Mouse (Mus musculus) CD8-positive naive resting alpha-beta T cell, adult 57 days (primary cell): Measurements from ENCODE around the gene Acad12. TPM values are rescaled to one million over a fixed set of nuclear protein-coding genes. Genes with fewer than 3 reads are reported as not detected.

Experiments
- total RNA-seq: library from RNA; stranded (reverse); gene quantifications from one replicate; pipeline ENCODE4 v1.2.4, GENCODE M21; 2023

Acad12 gene
- 11.8 TPM for total RNA-seq

GRCm38 (mm10) chr5:121618592-121619513 is at the start of gene Acad12:
TSS of gene Acad12 (minus strand) at chr5:121618938.

GRCm38 (mm10) chr5:121660059-121660896 is 41.5 kb upstream of the Acad12 start, which contains the start of the genes Acad10 and Brap:
TSS of gene Acad10 (minus strand) at chr5:121660514.
TSS of gene Brap (plus strand) at chr5:121660563.

GRCm38 (mm10) chr5:121593451-121594401 is 25.0 kb downstream of the Acad12 start, which contains the start of gene Aldh2:
TSS of gene Aldh2 (minus strand) at chr5:121593824.

Other genes with a start within 250 kb of the Acad12 start
- 59.1 TPM for gene Trafd1, start 233.3 kb downstream of the Acad12 start, total RNA-seq
- 47.3 TPM for gene Naa25, start 221.0 kb downstream of the Acad12 start, total RNA-seq
- 0.86 TPM for gene Tmem116, start 167.0 kb downstream of the Acad12 start, total RNA-seq
- 71.5 TPM for gene Erp29, start 166.4 kb downstream of the Acad12 start, total RNA-seq
- gene Adam1b, start 115.5 kb downstream of the Acad12 start, total RNA-seq = not detected
- gene Adam1a, start 73.5 kb downstream of the Acad12 start, total RNA-seq = 9.6 TPM
- gene Gm42878, start 73.5 kb downstream of the Acad12 start, total RNA-seq = not detected
- 87.6 TPM for gene Mapkapk5, start 73.0 kb downstream of the Acad12 start, total RNA-seq
- gene Aldh2, start 25.1 kb downstream of the Acad12 start, total RNA-seq = 56.4 TPM
- 12.5 TPM for gene Acad10, start 41.6 kb upstream of the Acad12 start, total RNA-seq
- gene Brap, start 41.6 kb upstream of the Acad12 start, total RNA-seq = 103 TPM
- gene Atxn2, start 92.4 kb upstream of the Acad12 start, total RNA-seq = 99.3 TPM
- gene Sh2b3, start 218.7 kb upstream of the Acad12 start, total RNA-seq = 39.9 TPM
- 6.7 TPM for gene Pheta1, start 230.0 kb upstream of the Acad12 start, total RNA-seq